Mouse (Mus musculus): ENCODE measurements around the gene Gm5617. TPM values are rescaled to one million over a fixed set of nuclear protein-coding genes. Genes with fewer than 3 reads are reported as not detected.
"Not testable (repeated sequence)": the region's sequence is repeated elsewhere in the genome, so short reads cannot be mapped to it uniquely, and the experiment has no call there.

Gm5617 gene
- polyA plus RNA-seq, 1 experiment: 102 TPM

DNA sequence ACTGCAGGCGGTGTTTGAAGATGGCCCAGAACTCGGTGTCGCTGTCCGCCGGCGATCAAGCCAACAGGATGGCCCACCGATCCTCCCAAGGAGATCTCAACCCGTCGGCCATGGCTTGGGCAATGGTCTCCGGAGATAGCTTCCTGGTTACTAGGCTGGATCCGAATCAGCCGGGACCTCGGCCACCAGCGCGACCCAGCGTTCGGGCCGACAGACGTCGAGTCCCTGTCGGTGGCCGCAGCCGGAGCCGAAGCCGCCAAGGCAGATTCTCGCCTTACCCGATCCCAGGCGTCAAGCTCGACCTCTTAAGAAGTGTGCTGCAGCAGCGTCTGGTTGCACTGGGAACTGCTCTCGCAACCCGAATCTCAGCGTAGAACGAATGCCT, 298 bp downstream of the Gm5617 start:
- H3K4me3 ChIP-seq (replicated peaks): peak overlapping the region; percentile 96
- H3K9me3 ChIP-seq: no peaks in the 10 kb centered on the region
- peaks cover 4% of the 10 kb centered on the region for H3K27me3 ChIP-seq (replicated peaks)
- peaks cover 33% of the 10 kb centered on the region for H3K36me3 ChIP-seq (replicated peaks; ENCODE audit: low read length)
- no peak for TF ChIP-seq FLI1 (IDR thresholded peaks at IDR 0.05; ENCODE audit: low read length)
- TF ChIP-seq GATA1 (IDR thresholded peaks at IDR 0.05; ENCODE audit: borderline replicate concordance, low read length): no peak
- H3K4me1 ChIP-seq: peaks cover 30% of the 10 kb centered on the region

DNA sequence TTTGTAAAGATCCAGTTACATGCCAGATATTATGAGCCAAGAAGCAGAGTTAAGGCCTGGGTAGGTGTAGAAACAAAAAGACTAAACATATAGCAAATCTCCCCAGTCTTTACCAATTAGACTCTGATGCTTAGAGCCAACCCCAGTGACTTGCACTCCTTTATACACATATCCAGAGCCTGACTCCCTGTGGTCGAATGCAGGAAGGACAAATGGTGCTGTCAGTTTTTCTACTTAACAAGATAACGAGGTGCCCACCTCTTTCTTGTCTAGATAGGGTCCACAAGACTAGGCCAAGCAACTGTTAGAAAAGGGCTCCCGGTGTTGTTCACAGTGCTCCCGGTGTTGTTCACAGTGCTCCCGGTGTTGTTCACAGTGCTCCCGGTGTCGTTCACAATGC, 6.0 kb downstream of the Gm5617 start:
- Histone ChIP-seq H3K9me3 (no peaks in the 10 kb centered on the region), H3K27me3 (replicated peaks) (peaks cover 13% of the 10 kb centered on the region), H3K4me1 (peaks cover 1% of the 10 kb centered on the region), H3K4me3 (replicated peaks) (no peak overlapping the region), H3K36me3 (replicated peaks; ENCODE audit: low read length) (no peaks in the 10 kb centered on the region)
- no peak for TF ChIP-seq GATA1 (IDR thresholded peaks at IDR 0.05; ENCODE audit: borderline replicate concordance, low read length)
- no peak for TF ChIP-seq FLI1 (IDR thresholded peaks at IDR 0.05; ENCODE audit: low read length)

DNA sequence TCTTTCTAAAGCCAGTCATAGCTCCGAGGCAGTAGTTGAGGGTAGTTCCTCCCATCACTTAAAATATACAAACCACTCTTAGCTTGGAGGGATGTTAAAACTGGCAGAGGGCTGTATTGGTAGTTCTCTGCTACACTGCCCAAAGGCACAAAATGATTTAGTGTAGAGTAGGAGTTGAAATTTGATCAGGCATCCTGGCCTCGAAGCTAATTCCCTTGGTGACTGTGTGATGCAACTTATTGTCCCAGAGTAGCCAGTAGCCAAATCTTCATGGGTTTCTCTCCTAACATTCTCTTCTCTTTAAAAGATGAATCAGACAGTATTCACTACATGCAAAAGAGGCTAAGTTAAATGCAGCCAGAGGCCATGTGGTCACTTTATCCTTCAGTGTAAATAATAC, 7.8 kb downstream of the Gm5617 start:
- Histone ChIP-seq H3K4me1 (no peaks in the 10 kb centered on the region; the same call in 1 of the 2 replicates), H3K27me3 (replicated peaks) (peaks cover 13% of the 10 kb centered on the region), H3K36me3 (replicated peaks; ENCODE audit: low read length) (no peaks in the 10 kb centered on the region), H3K4me3 (replicated peaks) (no peak overlapping the region), H3K9me3 (no peaks in the 10 kb centered on the region)
- no peak for TF ChIP-seq GATA1 (IDR thresholded peaks at IDR 0.05; ENCODE audit: borderline replicate concordance, low read length)
- TF ChIP-seq FLI1 (IDR thresholded peaks at IDR 0.05; ENCODE audit: low read length): no peak

DNA sequence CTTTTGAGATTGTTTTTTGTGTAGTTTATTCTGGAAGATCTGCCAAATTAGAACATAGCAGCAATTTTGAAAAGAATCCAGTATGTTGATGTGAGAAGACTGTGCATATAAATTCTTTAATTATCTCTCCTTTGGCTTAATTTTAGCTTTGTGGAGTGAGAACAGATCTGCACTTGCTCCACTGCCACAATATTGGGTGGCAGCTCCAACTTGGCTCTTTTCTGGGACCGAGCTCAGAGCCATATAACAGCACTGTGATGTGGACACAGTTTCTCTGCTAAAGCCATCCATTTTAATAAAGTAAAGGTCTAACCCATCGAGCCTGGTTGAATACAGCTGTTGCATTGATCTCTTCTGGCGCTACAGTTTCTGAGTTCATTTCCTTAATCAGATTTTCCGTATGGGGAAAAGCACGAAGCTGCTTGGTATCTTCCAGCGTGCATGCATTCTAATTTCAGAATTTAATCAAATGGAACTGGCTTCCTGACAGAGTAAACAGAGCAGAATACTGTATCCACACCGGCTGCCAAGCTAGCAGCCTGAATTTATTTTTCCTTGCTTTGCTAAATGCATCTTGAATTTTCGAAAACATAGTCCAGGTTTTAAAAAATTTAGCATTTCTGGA, 9.6 kb downstream of the Gm5617 start:
- no peaks in the 10 kb centered on the region for H3K36me3 ChIP-seq (replicated peaks; ENCODE audit: low read length)
- peaks cover 11% of the 10 kb centered on the region for H3K27me3 ChIP-seq (replicated peaks)
- no peak overlapping the region for H3K4me3 ChIP-seq (replicated peaks)
- H3K9me3 ChIP-seq: peaks cover 14% of the 10 kb centered on the region
- no peaks in the 10 kb centered on the region for H3K4me1 ChIP-seq
- TF ChIP-seq GATA1 (IDR thresholded peaks at IDR 0.05; ENCODE audit: borderline replicate concordance, low read length) (no peak), FLI1 (IDR thresholded peaks at IDR 0.05; ENCODE audit: low read length) (no peak)

DNA sequence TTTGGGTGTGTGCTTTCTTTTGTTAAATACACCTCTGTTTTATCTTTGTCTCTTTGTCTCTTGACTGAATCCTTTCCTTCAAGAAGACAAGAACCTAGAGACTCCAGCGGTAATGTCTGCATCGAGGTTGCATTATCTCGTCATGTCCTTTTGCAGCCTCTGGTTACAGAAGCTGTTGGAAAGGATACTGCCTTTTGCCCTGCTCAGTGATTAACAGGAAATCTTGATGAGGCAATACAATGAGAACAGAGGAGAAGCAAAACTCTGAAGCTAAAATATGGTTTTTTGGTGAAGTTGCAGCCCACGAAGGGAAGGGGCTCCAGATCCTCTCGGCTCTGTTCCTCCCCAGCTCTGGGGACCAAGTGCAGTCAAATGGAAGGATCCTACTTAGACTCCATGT, 14.9 kb downstream of the Gm5617 start:
- no peaks in the 10 kb centered on the region for H3K36me3 ChIP-seq (replicated peaks; ENCODE audit: low read length)
- peaks cover 21% of the 10 kb centered on the region for H3K9me3 ChIP-seq
- TF ChIP-seq FLI1 (IDR thresholded peaks at IDR 0.05; ENCODE audit: low read length): no peak
- no peak for TF ChIP-seq GATA1 (IDR thresholded peaks at IDR 0.05; ENCODE audit: borderline replicate concordance, low read length)
- H3K27me3 ChIP-seq (replicated peaks): peaks cover 4% of the 10 kb centered on the region
- peaks cover 2% of the 10 kb centered on the region; the same call in 1 of the 2 replicates for H3K4me1 ChIP-seq
- H3K4me3 ChIP-seq (replicated peaks): no peak overlapping the region

DNA sequence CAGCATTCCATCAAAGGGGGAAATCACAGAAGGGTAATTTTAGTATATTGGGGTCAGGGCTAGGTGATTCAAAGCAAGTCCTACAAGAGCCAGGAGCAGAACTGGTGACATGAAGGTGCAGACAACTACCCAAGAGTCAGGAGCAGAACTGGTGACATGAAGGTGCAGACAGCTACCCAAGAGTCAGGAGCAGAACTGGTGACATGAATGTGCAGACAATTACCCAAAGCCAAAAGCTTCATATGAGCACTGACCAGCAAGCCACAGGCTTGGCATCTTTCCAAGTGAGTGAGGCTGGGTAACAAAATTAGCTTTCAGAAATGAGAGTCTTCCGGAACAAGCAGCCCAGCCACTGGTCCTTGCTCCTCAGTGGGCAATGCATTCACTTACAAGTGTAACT, 20.1 kb downstream of the Gm5617 start:
- H3K27me3 ChIP-seq (replicated peaks): no peaks in the 10 kb centered on the region
- H3K9me3 ChIP-seq: 0 out of 2 replicates have a peak, but pooled peaks cover 2% of the 10 kb centered on the region
- peaks cover 7% of the 10 kb centered on the region; the same call in 1 of the 2 replicates for H3K4me1 ChIP-seq
- no peaks in the 10 kb centered on the region for H3K36me3 ChIP-seq (replicated peaks; ENCODE audit: low read length)
- TF ChIP-seq FLI1 (IDR thresholded peaks at IDR 0.05; ENCODE audit: low read length): no peak
- TF ChIP-seq GATA1 (IDR thresholded peaks at IDR 0.05; ENCODE audit: borderline replicate concordance, low read length): no peak
- no peak overlapping the region for H3K4me3 ChIP-seq (replicated peaks)

DNA sequence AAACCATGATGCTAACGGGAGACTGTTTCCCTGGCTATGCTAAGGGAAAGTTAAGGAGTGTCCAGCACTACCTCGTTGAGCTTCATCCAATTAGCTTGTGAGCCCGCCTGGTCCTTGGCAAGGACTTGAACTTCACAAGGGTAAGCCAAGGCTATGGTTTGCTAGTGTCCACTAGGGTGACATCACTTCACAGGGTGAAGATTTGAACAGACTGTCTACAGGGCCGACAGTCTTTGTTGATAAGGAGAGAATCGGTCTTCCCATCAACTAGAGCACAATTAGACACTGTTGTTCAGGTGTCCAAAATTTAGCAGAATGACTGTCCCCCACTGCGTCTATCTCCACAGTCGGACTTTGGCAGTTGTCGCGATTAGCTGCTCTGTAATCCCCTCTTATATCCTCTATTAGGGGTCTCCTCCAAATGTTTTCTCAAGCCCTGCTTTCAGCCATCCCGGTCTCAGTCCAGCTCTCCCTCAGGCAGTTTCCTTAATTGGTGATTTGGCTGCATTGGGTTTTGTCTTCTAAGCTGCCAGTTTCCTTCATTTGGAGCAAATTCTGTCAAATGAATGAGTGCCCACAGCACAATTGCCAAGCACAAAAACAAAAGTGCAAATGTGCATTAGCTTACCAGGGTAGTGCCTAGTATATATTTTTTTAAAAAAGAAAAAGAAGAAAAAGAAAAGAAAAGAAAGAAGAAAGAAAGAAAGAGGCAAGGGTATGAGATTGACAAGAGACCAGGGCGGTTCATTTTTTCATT, 21.6 kb downstream of the Gm5617 start:
- Histone ChIP-seq H3K4me1 (peaks cover 7% of the 10 kb centered on the region; the same call in 1 of the 2 replicates), H3K9me3 (no peaks in the 10 kb centered on the region), H3K36me3 (replicated peaks; ENCODE audit: low read length) (no peaks in the 10 kb centered on the region), H3K4me3 (replicated peaks) (no peak overlapping the region), H3K27me3 (replicated peaks) (no peaks in the 10 kb centered on the region)
- TF ChIP-seq GATA1 (IDR thresholded peaks at IDR 0.05; ENCODE audit: borderline replicate concordance, low read length): no peak
- no peak for TF ChIP-seq FLI1 (IDR thresholded peaks at IDR 0.05; ENCODE audit: low read length)

DNA sequence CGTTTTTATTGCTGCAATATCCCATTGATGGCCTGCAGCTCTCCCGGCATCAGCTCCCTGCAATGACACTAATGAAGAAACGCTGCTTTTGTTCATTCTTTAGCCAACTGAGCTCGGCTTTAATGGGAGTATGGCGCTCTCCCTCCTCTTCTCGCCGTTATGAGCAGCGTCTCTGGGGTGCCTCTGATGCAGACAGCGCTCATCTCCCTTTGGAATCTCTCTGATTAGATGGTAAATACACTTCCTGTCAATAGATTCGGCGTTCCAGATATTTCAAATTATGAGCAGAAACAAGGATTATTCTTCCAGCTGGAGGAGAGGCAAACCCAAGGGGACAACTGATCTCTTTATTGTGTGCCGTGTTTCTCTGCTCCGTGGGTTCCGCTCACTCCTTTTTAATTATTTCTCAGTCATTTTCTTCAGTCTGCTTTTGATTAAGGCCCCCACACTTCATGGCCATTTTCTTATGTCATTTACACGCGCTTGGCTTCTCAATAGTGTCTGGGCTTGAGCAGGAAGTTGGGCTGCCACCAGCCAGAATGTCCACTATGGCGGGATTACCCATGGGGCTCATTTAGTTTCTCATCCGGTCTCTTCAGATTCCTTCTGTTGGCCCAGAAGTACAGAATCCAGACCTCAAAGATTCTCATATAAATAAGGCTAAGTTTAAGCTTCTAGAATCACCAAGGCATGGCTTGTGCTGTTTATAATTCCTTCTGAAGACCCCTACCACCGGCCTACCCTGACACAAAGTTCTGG, 22.3 kb downstream of the Gm5617 start:
- H3K4me3 ChIP-seq (replicated peaks): no peak overlapping the region
- H3K9me3 ChIP-seq: no peaks in the 10 kb centered on the region
- no peaks in the 10 kb centered on the region for H3K36me3 ChIP-seq (replicated peaks; ENCODE audit: low read length)
- no peak for TF ChIP-seq GATA1 (IDR thresholded peaks at IDR 0.05; ENCODE audit: borderline replicate concordance, low read length)
- no peak for TF ChIP-seq FLI1 (IDR thresholded peaks at IDR 0.05; ENCODE audit: low read length)
- H3K4me1 ChIP-seq: peaks cover 7% of the 10 kb centered on the region; the same call in 1 of the 2 replicates
- no peaks in the 10 kb centered on the region for H3K27me3 ChIP-seq (replicated peaks)

DNA sequence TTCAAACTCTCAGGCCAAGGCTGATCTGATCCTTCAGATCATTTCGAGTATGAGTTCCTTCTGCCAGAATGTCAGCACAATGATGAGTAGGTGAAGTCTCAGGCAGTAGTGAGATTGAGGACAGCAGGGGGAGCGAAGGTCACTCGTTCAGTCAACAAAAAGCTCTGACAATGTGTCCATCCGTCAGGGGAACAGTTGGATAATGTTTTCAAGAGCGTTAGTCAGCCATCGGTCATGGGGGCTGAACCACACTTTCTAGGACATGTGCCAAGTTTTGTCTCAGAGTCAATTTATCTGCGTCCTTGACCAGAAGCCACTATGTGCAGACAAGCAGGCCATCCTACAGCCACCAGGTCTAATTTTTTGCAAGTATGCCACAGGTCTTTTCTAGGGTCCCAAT, 25.2 kb downstream of the Gm5617 start:
- H3K9me3 ChIP-seq; H3K4me3 ChIP-seq (replicated peaks); H3K4me1 ChIP-seq; H3K27me3 ChIP-seq (replicated peaks); H3K36me3 ChIP-seq (replicated peaks; ENCODE audit: low read length): not testable (repeated sequence)

DNA sequence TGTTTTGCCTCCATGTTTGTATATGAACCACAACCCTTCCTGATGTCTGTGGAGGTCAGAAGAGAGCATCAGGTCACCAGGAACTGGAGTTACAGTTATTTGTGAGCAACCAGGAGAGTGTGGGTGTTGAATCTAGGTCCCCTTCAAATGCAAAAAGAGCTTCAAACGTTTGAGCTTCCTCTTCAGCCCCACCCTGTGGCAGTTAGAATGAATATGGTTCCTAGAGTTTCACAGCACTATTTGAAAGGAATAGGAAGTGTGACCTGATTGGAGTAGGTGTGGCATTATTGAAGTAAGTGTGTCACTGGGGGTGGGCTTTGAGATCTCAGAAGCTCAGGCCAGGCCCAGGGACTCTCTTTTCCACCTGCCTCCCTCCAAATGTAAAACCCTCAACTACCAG, 30.3 kb downstream of the Gm5617 start:
- Histone ChIP-seq H3K4me1 (no peaks in the 10 kb centered on the region), H3K4me3 (replicated peaks) (no peak overlapping the region), H3K27me3 (replicated peaks) (no peaks in the 10 kb centered on the region), H3K9me3 (no peaks in the 10 kb centered on the region), H3K36me3 (replicated peaks; ENCODE audit: low read length) (no peaks in the 10 kb centered on the region)
- TF ChIP-seq FLI1 (IDR thresholded peaks at IDR 0.05; ENCODE audit: low read length) (no peak), GATA1 (IDR thresholded peaks at IDR 0.05; ENCODE audit: borderline replicate concordance, low read length) (no peak)
